Mouse (Mus musculus) lung, postnatal 4 days (tissue): ENCODE measurements around the gene Atp2c2.

Experiments used
- DNase-seq, 2 experiments: peaks; one replicate each; pipeline ENCODE4 v3.0.0; 2021

Gene Atp2c2

GRCm38 (mm10) chr8:119699549-119700134, at the start of gene Atp2c2:
TSS of gene Atp2c2 (plus strand) at chr8:119700009.
- DNase-seq: peak; percentile 48 to 67

DNA sequence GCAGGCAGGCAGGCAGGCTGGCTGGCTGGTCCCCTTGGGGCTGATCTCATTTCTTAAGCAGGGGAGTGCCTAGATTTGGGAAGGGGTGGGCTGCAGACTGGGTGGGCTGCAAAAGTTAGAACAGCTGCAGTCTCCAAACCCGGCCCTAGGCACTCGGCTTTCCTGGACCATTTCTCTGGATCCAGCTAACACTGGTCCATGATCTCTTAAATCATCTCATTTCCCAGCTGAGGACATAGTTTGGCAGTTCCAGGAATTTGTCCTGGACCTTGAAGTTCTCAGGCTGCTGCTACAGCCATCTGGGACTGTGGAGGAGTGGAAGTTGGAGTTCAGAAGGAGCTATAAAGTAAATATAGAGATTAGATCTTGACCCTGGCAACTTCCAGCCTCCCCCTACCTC, 48.5 kb upstream of the Atp2c2 start:
- DNase-seq: no peak

DNA sequence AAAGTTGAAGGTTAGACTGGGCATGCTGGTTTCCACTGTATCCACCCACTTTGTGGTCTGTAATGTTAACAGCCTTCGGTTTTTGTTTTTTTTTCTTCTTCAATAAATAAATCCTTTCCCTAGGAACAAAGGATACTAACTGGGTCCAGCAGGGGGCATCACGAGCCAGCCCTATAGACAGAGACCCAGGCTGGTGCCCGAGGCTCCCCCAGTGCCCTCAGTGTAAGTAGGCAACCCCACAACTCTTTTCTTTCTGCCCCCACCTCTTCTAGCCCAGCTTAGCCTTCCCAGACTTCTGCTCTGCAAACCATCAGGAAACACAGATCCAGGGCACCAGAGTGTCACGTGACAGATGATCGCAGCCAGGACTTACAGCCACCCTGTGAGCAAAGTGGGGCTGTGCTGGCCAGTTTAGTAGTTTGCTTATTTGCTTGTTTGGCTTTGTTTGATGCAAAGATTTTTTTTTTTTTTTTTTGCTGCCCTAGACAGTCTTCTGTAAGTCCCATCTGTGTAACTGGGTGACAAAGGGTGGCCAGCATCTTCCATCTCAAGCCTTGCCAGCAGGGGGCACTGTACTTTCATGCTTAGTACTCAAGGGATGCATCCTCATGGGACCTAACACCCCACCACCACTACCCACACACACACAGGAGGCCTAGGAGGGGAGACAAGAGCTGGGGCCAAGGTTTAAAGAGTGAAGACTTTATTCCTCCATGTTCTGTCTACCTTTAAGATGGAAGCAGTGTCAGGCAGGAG, 42.9 kb upstream of the Atp2c2 start:
- peak; percentile 39 to 67 for DNase-seq

- peak; percentile 80 to 86 for DNase-seq
Measured at GRCm38 (mm10) chr8:119661081-119661480, 38.7 kb upstream of the Atp2c2 start.

GRCm38 (mm10) chr8:119661892-119662291, 37.9 kb upstream of the Atp2c2 start:
- peak; percentile 60 to 73 for DNase-seq

DNA sequence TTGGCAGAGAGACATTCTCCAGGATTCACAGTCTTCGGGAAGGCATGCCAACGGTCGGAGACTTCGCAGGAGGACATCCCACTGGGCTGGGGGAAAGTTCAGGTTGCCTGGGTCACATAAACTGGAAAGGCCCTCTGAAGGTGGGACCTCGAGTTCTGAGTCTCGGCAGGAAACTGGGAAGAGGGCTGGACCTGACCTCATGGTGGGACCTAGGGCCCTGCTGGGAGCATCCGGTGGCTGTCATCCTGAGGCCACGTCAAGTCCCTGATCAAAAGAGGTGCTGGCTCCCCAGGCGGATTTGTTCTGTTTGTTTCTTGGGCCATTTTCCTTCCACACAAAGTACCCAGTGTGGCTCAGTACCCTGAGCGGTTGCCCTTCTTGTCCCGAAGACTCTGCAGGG, 36.4 kb upstream of the Atp2c2 start:
- DNase-seq: no peak

DNA sequence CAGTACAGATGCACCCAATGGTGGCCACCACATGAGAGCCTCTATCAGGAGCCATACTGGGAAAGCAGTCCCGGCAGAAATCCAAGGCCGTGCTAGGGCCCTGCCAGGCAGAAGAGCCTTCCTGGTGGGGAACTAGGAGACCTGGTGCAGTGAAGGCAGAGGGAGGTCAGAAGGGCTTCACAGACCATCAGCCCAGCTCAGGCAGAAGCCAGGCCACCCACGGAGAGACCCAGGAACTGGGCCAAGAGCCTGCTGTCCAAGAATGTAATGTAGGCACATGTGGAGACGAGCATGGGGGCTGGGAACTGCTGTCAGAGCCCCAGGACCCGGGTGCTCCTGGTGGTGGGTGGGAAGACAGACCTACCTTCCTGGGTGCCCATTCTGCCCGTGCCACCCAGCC, 34.5 kb upstream of the Atp2c2 start:
- DNase-seq: peak; percentile 32 to 71

DNA sequence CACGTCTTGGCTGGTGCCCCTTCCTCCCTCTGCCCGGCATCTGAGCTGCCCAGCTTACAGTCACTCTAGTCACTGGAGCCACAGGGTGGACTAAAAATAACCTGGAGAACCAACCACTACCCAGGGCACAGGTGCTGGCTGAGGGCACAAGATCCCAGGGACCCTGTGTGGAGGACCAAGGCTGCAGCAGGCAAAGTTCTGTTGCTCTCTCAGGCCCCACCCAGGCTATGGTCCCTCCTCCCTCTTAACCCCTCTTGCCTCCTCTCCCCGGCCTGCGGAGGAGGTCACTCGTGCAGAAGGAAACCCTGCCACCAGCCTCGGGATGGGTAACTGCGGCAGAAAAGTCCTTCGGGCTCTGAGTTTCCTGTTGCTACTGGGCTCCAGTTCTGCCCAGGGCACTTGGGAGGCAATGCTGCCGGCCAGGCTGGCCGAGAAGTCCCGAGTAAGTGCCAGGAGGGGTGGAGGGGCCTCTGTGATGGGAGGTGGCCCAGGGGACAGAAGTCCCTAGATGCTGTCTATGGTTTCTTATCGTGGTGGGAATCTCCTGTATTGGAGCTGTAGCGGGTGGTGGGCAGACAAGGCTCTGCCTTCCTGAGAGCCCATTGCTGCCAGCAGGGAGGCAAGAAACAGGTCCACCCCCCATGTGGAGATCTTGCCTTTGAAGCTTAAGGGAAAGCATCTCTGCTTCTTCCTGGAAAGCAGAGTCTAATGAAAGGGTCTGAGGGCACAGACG, 33.4 kb upstream of the Atp2c2 start, which contains the start of gene Wfdc1:
Gene Wfdc1, plus strand, starts transcription at position 147 of the 733 bp plus-strand sequence.
- peak; percentile 54 to 55 for DNase-seq

DNA sequence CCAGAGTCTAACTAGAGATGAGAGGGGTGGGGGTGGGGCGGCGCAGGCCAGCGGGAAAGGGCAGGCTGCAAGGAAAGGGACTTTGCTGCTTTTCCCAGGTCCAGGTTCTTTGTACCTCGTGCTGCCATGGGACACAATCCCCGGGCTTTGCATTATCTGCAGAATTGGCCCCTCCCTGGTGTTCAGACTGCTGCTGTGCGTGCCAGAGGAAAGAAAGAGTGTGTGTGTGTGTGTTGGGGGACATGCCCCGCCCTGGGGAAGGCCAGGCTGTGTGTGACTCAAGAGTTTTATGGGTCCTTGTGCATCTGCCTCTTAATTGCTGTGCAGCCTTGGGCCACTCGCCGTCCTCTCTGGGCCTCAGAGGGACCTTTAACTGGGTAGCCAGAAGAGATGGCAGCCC, 31.4 kb upstream of the Atp2c2 start:
- DNase-seq: no peak

GRCm38 (mm10) chr8:119669284-119669683, 30.5 kb upstream of the Atp2c2 start:
- DNase-seq: peak; percentile 64 to 66

DNA sequence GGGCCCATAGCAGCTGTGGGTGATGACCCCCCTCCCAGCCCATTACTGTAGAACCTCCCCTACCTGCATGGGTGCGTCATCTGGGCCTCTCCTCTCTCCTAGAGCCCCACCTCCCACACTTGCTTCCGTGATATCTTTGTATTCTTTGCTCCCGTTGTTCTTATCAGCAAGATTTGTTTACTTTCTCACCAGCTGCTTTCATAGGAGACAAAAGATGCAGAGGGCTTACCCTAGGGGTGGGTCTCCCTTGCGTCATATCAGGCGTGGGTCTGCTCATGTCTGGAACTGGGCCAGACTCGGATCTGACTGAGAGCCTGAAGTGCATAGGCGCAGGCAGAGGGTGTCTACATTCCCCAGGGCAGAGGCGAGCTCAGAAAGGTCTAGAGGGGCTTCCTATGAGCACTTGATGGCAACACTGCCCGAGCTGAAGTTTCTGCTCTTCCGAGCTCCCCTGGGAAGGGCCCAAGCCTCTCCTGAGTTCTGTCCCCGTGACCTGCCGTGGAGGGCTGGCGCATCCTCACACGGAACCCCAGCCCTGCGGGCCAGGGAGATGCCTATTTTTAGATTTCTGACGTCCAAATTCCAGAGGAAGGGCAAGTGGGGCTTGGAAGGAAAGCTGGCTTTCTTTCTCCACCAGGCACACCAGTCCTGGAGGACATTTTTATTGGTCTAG, 29.3 kb upstream of the Atp2c2 start:
- DNase-seq: peak; percentile 84 to 88

DNA sequence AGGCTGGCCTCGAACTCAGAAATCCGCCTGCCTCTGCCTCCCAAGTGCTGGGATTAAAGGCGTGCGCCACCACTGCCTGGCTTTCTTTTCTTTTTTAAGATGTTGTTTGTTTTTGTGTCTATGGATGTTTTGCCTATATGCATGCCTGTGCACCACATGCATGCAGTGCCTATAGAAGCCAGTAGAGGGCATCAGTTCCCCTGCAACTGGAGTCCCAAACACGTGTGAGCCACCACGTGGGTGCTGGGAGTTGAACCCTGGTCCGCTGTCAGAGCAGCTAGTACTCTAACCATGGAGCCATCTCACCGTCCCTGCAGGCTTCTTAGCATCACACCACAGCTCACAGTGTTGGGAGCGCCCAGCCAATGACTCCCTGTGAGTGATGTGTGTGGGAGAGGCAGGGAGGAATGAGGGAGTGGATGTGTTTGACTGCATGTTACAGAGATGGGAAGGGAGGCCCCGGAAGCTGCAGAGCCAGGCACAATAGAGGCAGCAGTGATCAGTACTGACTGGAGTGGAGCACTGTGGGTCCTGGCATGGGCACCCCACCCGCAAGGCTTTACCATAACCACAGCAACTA, 25.7 kb upstream of the Atp2c2 start:
- no peak for DNase-seq

DNA sequence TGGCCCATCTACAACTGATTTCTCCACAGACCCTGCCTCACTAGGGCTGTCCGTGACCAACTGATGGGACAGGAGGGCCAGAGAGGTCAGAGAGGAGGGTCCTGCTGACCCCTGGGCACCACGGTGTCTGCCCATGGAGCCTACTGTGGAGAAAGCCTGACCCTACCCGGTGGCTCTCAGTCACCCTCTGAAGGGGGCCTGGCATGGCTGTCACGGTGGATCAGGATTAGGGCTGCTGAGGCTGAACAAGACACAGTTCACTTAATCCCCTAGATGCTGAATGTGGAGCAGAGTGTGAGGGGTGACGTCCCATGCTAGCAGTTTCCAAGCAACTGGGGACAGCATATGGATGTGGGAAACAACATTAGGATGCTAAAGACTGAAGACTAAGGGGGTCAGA, 24.4 kb upstream of the Atp2c2 start:
- no peak for DNase-seq

DNA sequence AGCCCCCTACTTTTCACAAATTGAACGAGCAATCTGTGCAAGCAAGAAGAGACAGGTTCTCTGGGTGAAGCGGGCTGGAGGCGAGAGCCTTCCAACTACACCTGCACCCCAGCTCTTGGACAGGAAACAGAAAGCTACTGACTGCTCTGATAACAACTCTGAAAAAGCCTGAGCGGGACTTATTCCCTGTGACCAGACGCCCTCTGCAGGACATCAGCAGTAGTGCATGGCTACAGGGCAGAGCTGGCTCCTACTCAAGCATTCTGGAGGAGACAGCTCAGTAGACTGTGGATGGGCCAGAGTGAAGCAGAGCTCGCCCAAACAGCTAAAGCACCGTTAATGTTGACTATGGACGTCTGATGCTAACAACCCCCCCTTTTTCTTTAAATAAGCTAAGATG, 23.4 kb upstream of the Atp2c2 start:
- peak; percentile 87 to 91 for DNase-seq

DNA sequence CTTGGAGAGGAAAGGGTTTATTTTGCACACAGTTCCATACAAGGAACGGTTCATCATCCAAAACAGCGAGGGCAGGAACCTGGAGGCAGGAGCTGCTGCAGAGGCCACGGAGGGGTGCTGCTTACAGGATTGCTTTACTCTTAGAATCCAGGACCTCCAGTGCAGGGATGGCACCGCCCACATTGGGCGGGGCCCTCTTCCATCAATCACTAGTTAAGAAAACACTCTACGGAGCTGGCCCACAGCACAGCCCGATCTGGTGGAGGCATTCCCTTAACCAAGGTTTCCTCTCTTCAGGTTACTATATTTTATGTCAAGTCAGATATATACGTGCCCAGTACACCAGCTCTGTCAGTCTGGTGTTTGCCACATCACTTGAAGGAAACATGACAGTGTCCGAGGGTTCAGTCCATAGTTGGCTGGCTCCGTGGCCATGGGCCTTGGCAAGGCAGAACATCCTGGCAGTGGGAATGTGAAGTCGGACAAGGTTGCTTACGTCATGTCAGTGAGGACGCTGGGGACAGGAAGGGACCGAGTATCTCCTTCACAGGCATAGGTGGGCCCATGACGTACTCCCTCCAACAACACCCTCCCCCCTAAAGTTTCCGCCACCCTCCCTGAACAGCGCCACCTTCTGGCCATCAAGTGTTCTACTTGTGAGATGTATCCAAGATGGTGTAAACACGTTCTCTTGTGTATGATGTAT, 21.5 kb upstream of the Atp2c2 start:
- peak; percentile 57 to 66 for DNase-seq

GRCm38 (mm10) chr8:119679184-119679583, 20.6 kb upstream of the Atp2c2 start:
- peak in 1 of 2 experiments; percentile 36 for DNase-seq

- peak in 1 of 2 experiments; percentile 68 for DNase-seq
Measured at GRCm38 (mm10) chr8:119690602-119691001, 9.2 kb upstream of the Atp2c2 start.

- no peak for DNase-seq
Measured at GRCm38 (mm10) chr8:119691989-119692388, 7.8 kb upstream of the Atp2c2 start.

GRCm38 (mm10) chr8:119694696-119695095, 5.1 kb upstream of the Atp2c2 start:
- no peak for DNase-seq

GRCm38 (mm10) chr8:119697163-119697562, 2.6 kb upstream of the Atp2c2 start:
- no peak for DNase-seq

- peak; percentile 60 to 79 for DNase-seq
Measured at GRCm38 (mm10) chr8:119698960-119699359, 849 bp upstream of the Atp2c2 start.

DNA sequence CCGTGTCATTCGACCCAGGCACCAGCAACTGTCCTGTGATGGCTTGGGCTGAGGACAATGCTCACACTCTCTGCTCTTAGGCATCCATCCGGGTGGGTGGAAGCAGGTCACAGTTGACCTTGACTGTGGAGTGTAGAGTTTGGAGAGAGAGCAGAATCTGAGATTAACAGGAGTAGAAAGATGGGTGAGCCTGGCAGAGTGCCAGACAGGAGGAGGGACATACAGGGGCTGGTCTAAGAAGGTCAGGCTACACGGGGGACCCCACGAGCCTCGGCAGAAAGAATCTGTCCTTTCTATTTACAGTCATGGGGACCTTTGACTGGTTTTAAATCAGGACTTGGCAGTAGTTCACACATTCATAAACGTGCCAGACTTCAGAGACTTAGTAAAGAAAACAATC, 3.2 kb downstream of the Atp2c2 start:
- no peak for DNase-seq
